ENCODE assay signal across 8 mouse cellular contexts in genomic region chr11:18897921-18898646, GRCm38 (mm10).
DNase-seq lines count a peak whose midpoint lies in the region; ATAC-seq lines count a peak whose summit lies in the region.

No protein-coding gene starts in this region.

- H3K4me1 ChIP-seq in embryonic facial prominence, embryonic 11.5 days (ENCODE audit: control insufficient read depth, insufficient read depth, low read length): no peaks in the 10 kb centered on the region
- H3K4me1 ChIP-seq in embryonic facial prominence, embryonic 10.5 days: peaks cover 27% of the 10 kb centered on the region
- H3K4me1 ChIP-seq in forebrain, embryonic 16.5 days (replicated peaks; ENCODE audit: control insufficient read depth, insufficient read depth, low read length): peaks cover 3% of the 10 kb centered on the region; the same call in 1 of the 2 replicates

- no peak for ATAC-seq in embryonic facial prominence, embryonic 11.5 days (replicated peaks; ENCODE audit: insufficient number of reproducible peaks, low FRiP score, low TSS enrichment, low read depth)
- no peak for ATAC-seq in forebrain, embryonic 16.5 days
- ATAC-seq in erythroblast, adult 5-6 weeks (replicated peaks; ENCODE audit: low FRiP score, poor library complexity, severe bottlenecking): no peak

- H3K9me3 ChIP-seq in embryonic facial prominence, embryonic 11.5 days (replicated peaks; ENCODE audit: control insufficient read depth, low read length): no peaks in the 10 kb centered on the region
- no peaks in the 10 kb centered on the region for H3K9me3 ChIP-seq in embryonic facial prominence, embryonic 10.5 days
- no peaks in the 10 kb centered on the region for H3K9me3 ChIP-seq in forebrain, embryonic 16.5 days (ENCODE audit: control insufficient read depth, low read length)

- H3K4me2 ChIP-seq in embryonic facial prominence, embryonic 11.5 days (ENCODE audit: low read depth, low read length): no peak overlapping the region
- H3K4me2 ChIP-seq in forebrain, embryonic 16.5 days (ENCODE audit: low read length): no peak overlapping the region

- H3K36me3 ChIP-seq in embryonic facial prominence, embryonic 11.5 days (replicated peaks; ENCODE audit: control insufficient read depth, insufficient read depth, low read depth, low read length): no peaks in the 10 kb centered on the region
- H3K36me3 ChIP-seq in embryonic facial prominence, embryonic 10.5 days (replicated peaks): peaks cover 6% of the 10 kb centered on the region; the same call in 1 of the 2 replicates
- H3K36me3 ChIP-seq in forebrain, embryonic 16.5 days (ENCODE audit: control insufficient read depth, insufficient read depth): no peaks in the 10 kb centered on the region

- no peak overlapping the region for H3K4me3 ChIP-seq in embryonic facial prominence, embryonic 11.5 days (ENCODE audit: low read depth, low read length)
- H3K4me3 ChIP-seq in embryonic facial prominence, embryonic 10.5 days: no peak overlapping the region
- no peak overlapping the region for H3K4me3 ChIP-seq in forebrain, embryonic 16.5 days (replicated peaks; ENCODE audit: low read length)

- 41% methylated on average over 7 of the region's 7 CpGs for WGBS in embryonic facial prominence, embryonic 11.5 days
- WGBS in embryonic facial prominence, embryonic 10.5 days: 54% methylated on average over 7 of the region's 7 CpGs
- WGBS in forebrain, embryonic 16.5 days: 44% methylated on average over 7 of the region's 7 CpGs

- H3K9ac ChIP-seq in embryonic facial prominence, embryonic 11.5 days (replicated peaks; ENCODE audit: low read length): no peak overlapping the region
- H3K9ac ChIP-seq in forebrain, embryonic 16.5 days (replicated peaks; ENCODE audit: low read depth, low read length): no peak overlapping the region

- H3K27me3 ChIP-seq in embryonic facial prominence, embryonic 11.5 days (ENCODE audit: control insufficient read depth, insufficient read depth, low read length): no peaks in the 10 kb centered on the region
- H3K27me3 ChIP-seq in embryonic facial prominence, embryonic 10.5 days (replicated peaks; ENCODE audit: low read depth, poor library complexity, severe bottlenecking): no peaks in the 10 kb centered on the region
- H3K27me3 ChIP-seq in forebrain, embryonic 16.5 days (replicated peaks; ENCODE audit: control insufficient read depth, insufficient read depth, low read length): no peaks in the 10 kb centered on the region

- DNase-seq in embryonic facial prominence, embryonic 11.5 days (ENCODE audit: low spot score): peak; percentile 59
- DNase-seq in embryonic facial prominence, embryonic 10.5 days (ENCODE audit: low spot score): no peak
- peak; percentile 69 to 70 for DNase-seq in kidney, postnatal 4 days
- no peak for DNase-seq in kidney, adult 8-10 months
- peak; percentile 46 for DNase-seq in MN1 (ENCODE audit: low spot score)
- peak; percentile 46 for DNase-seq in lung, postnatal 10 days

- H3K27ac ChIP-seq in embryonic facial prominence, embryonic 11.5 days (replicated peaks; ENCODE audit: low read depth, low read length): no peak overlapping the region
- H3K27ac ChIP-seq in embryonic facial prominence, embryonic 10.5 days (replicated peaks): no peak overlapping the region
- no peak overlapping the region for H3K27ac ChIP-seq in forebrain, embryonic 16.5 days (ENCODE audit: low read length)

Comparison
In these comparisons a context has a peak if more than half of its experiments do, and no peak if none do; other contexts are left out.
1. DNase-seq: peak in embryonic facial prominence, embryonic 11.5 days (single experiment), kidney, postnatal 4 days (2 of 2), MN1 (single experiment) and lung, postnatal 10 days (single experiment); none in embryonic facial prominence, embryonic 10.5 days (single experiment) and kidney, adult 8-10 months (0 of 2).